Mouse (Mus musculus): ENCODE data around the gene Clca4b. TPM values are rescaled to one million over a fixed set of nuclear protein-coding genes. Genes with fewer than 3 reads are reported as not detected.
"Not testable (repeated sequence)": the region's sequence is repeated elsewhere in the genome, so short reads cannot be mapped to it uniquely, and the experiment has no call there.

Gene Clca4b
- not detected in 2 replicates for polyA plus RNA-seq (2012; rRNA removed)

DNA sequence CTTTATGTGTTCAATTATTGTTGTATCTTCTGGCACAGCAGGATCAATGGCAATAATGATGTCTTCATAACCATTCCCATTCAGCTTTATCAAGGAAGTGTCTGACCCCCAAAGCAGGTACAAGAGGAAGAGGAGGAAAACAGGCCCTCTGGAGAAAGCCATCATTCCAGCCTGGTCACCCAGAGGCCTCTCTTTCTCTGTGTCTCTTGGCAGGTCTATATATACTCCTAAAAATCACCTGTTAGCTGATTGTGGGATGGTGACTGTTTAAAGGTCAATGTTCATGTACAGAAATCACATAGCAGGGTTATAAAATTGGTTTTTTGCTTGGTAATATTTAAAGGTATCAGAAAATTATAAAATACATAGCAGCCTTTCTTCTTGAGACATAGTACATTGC is at the start of gene Clca4b:
Clca4b (minus strand) TSS at position 195 of the 400 bp plus-strand sequence.
- no peak for DNase-seq (ENCODE audit: low spot score)

- DNase-seq (ENCODE audit: low spot score), result no peak
Observed at GRCm38 (mm10) chr3:144980551-144980950, 48.2 kb upstream of the Clca4b start.

DNA sequence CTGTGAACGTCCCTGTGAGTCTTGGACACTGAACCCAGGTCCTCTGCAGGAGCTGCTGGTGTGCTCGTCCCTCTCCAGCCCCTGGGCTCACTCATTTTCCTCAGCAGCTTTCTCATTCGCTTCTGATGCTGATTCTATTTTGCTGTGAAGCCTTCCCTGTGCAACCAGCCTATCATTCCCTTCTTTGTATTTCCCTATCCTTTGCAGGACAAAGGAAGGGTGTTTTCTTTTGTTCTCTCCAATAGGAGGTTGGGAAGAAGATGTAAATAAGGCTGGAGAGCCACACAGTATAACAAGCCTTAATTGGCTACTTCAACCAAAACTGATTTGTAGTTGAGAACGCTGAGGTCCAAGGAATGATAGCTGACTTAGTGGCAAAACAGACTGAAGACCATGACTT is 45.3 kb upstream of the Clca4b start:
- no peak for DNase-seq (ENCODE audit: low spot score)

- DNase-seq (ENCODE audit: low spot score), result no peak
Observed at GRCm38 (mm10) chr3:144976091-144976490, 43.8 kb upstream of the Clca4b start.

DNA sequence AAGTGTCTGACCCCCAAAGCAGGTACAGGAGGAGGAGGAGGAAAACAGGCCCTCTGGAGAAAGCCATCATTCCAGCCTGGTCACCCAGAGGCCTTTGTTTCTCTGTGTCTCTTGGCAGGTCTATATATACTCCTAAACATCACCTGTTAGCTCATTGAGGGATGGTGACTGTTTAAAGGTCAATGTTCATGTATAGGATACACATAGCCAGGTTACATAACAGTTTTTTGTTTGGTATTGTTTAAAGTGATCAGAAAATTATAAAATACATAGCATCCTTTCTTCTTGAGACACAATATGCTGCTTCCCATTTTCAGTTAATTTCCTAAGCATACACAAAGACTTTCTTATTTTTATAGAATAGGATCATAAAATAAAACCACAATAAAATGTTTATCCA is 42.6 kb upstream of the Clca4b start, which contains the start of gene Clca4a:
Clca4a (minus strand) TSS at position 101 of the 400 bp plus-strand sequence.
- no peak for DNase-seq (ENCODE audit: low spot score)

DNA sequence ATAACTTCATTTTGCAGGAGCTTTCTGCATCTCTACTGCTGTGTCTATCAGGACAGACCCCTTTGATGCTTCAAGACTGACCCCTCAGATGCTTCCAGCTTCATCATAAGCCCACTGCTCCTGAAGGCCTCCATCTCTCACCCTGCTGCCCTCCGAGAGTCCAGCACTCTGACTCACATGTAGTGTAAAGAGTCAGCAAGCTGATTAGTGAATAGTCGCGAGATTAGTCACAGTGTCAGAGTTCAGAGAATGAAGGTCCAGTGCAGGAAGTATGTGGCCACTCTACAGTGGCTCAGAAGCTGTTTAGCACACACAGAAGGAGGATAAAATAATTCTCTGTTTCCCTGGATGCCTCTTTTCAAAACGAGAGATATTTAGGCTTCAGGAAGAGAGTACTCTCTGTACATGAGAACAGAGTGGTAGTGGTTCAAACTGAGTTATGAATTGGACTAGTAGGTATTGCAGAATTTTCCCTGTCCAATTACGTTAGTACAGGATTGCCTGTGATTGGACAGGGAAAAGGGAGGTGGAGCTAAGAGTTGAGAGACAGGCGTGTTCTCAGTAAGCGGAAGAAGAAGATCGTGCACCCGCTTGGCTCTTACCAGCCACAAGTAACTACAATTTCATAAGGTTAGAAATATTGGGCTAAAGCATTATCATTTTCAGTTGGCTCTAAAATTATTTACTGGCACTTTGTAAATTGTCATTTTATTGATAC is 39.4 kb upstream of the Clca4b start:
- no peak for DNase-seq (ENCODE audit: low spot score)

DNA sequence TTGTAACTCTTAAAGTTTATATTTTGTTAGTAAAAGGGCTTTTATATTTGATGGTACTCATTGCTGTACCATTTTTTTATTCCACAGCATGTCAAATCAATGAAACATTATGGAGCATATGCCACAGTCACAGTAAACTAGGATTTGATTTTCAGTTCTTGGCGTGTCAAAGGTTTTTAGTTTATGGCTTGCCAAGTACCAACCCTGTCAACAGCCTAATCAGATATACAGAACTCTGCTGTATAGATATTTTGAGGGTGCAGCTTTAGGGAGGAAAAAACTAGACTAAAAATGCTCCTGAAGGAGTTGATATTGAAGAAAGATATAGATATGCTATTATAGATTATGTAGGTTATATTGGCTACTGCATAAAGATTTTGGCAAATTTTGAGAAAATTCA is 37.4 kb upstream of the Clca4b start:
- no peak for DNase-seq (ENCODE audit: low spot score)

- DNase-seq (ENCODE audit: low spot score), result no peak
Observed at GRCm38 (mm10) chr3:144966074-144966473, 33.7 kb upstream of the Clca4b start.

- no peak for DNase-seq (ENCODE audit: low spot score)
Observed at GRCm38 (mm10) chr3:144950829-144951228, 18.5 kb upstream of the Clca4b start.

- not testable (repeated sequence) for DNase-seq (ENCODE audit: low spot score)
Observed at GRCm38 (mm10) chr3:144947376-144947775, 15.0 kb upstream of the Clca4b start.

GRCm38 (mm10) chr3:144933625-144934024 is 1.3 kb upstream of the Clca4b start:
- not testable (repeated sequence) for DNase-seq (ENCODE audit: low spot score)

GRCm38 (mm10) chr3:144933011-144933491 is 722 bp upstream of the Clca4b start:
- DNase-seq (ENCODE audit: low spot score), result no peak

DNA sequence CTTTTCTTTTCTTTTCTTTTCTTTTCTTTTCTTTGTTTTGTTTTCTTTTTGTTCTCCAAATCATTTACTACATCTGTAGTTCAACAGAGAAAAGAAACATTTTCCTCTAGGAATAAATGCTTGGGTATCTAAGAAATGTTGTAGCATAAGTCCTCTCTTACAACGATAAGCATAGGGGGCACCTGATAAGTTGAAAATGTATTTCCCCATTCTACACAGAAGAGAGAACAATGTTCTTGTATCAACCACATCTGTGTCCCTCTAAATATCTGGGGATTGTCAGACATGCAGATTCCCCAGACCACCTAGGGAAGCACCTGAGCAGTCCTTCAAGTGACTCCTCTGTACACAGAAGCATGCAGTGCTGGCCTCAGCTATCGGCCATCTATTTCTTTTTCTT is 18.3 kb downstream of the Clca4b start:
- no peak for DNase-seq (ENCODE audit: low spot score)

- no peak for DNase-seq (ENCODE audit: low spot score)
Observed at GRCm38 (mm10) chr3:144897042-144897678, 35.2 kb downstream of the Clca4b start.

GRCm38 (mm10) chr3:144890246-144890758 is 42.0 kb downstream of the Clca4b start:
- DNase-seq (ENCODE audit: low spot score), result no peak

GRCm38 (mm10) chr3:144886957-144887356 is 45.4 kb downstream of the Clca4b start:
- DNase-seq (ENCODE audit: low spot score), result no peak

- DNase-seq (ENCODE audit: low spot score), result not testable (repeated sequence)
Observed at GRCm38 (mm10) chr3:144872012-144872411, 60.3 kb downstream of the Clca4b start.

Other genes starting within 250 kb of the Clca4b start
- gene Sh3glb1, start 212.2 kb downstream of the Clca4b start, polyA plus RNA-seq (2012; rRNA removed), result 27.1 and 47.8 TPM in 2 replicates
- gene Clca3a1, start 171.6 kb downstream of the Clca4b start, polyA plus RNA-seq (2012; rRNA removed), result 25.0 and 34.0 TPM in 2 replicates
- 15.2 and 18.6 TPM in 2 replicates for gene Clca3a2, start 113.0 kb downstream of the Clca4b start, polyA plus RNA-seq (2012; rRNA removed)
- gene Clca3b, start 83.2 kb downstream of the Clca4b start, polyA plus RNA-seq (2012; rRNA removed), result 0.01 TPM in 1 of 2 replicates, not detected in the other
- 0.13 and 0.19 TPM in 2 replicates for gene Clca4a, start 42.5 kb upstream of the Clca4b start, polyA plus RNA-seq (2012; rRNA removed)
- 0.18 and 0.21 TPM in 2 replicates for gene Clca1, start 100.2 kb upstream of the Clca4b start, polyA plus RNA-seq (2012; rRNA removed)
- 3.4 and 3.7 TPM in 2 replicates for gene Clca2, start 166.9 kb upstream of the Clca4b start, polyA plus RNA-seq (2012; rRNA removed)
- 17.1 and 20.4 TPM in 2 replicates for gene Odf2l, start 186.1 kb upstream of the Clca4b start, polyA plus RNA-seq (2012; rRNA removed)